Mouse (Mus musculus) mesoderm, embryonic 11.5 days (tissue): ENCODE data around the gene Tuft1.
"Not testable (repeated sequence)": the region's sequence is repeated elsewhere in the genome, so short reads cannot be mapped to it uniquely, and the experiment has no call there.

Experiments used
- DNase-seq: peaks from one replicate; pipeline ENCODE4 v3.0.0-alpha.2; 2012; ENCODE audit warnings: low read depth, low spot score

The Tuft1 gene

DNA sequence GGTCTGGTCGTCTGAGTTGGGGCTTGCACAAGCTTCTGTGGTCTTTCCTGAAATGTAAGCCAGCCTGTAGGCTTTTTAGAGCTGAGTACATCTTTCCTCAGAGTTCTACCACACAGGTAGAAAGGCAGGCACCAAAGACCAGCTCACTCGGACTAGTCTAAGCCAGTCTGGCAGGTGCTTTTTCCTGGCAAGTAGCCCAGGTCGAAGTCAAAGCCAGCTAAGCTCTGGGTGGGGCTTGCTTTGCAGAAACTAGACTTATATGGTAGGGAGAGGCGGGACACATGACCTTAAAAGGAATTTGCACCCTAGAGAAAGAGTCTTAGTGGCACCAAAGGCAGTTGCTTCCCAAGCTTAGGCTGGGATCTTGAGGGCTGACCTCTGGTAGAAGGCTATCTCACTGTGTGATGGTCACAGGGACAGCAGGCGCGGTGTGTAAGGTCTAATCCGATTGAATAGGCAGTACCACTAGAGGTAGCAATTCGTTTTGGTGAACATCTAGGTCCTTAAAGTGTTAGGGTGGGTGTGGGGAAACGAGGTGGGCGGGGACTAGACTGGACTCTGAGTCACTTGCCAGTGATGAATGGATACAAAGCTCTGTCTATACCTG lies 573 bp upstream of the Tuft1 start:
- not testable (repeated sequence) for DNase-seq

- peak; percentile 6 for DNase-seq
Measured at GRCm38 (mm10) chr3:94657852-94658739, 576 bp downstream of the Tuft1 start.

- not testable (repeated sequence) for DNase-seq
Measured at GRCm38 (mm10) chr3:94653967-94654366, 4.7 kb downstream of the Tuft1 start.

DNA sequence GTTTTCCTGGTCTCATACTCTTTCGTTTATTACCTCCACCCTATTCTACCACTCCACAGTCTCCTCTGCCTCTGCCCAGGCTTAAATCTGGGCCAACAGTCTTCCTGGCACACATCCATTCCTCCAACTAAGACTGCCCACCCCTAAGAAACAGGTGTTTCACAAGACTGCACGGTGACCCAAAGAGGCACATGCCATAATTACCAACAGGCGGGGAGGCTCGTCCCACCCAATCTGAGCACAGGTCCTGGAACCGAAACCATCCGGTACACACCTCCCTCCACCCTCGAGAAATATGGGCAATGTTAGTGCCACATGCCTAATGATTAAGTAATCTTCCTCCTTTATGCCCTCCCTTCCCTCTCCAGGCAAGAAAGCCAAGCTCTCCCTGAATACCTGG lies 8.3 kb downstream of the Tuft1 start:
- DNase-seq, result no peak

DNA sequence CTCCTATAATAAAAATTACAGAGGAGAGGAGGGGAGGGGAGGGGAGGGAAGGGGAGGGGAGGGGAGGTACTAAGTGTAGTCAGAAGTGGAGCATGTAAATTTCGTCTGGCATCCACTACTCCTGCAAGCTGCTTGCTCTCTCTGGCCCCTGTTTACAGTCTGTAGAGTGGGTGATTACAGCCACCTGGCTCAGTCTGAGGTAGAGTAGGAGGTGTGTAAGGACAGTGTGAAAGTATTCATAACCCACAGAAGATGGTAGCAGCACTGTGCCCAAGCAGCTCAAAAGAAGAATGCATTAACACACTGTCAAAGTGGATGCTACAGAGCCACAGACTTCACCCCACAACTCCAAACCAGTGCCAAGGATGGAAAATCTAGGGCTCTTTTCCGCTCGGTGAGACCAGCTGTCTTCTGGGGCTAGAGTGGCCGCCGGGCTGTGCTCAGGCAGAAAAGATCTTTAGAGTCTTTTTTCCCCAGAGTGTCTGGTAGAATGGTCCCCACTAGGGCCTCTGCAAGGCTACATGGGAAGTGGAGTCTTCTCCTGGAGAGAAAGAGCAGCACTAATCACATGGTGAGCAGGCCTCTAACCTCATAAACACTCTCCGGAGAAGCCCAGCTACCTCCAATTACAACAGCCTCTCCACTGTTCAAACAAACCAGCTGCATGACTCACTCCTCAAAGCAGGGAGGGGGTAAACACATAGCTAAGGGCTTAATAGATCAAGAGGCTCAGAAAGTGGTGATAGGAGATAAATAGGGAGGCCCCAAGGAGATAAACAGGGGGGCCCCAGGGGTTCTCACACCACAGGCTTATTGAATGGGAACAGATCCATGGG lies 9.7 kb downstream of the Tuft1 start:
- DNase-seq, result peak; percentile 5

DNA sequence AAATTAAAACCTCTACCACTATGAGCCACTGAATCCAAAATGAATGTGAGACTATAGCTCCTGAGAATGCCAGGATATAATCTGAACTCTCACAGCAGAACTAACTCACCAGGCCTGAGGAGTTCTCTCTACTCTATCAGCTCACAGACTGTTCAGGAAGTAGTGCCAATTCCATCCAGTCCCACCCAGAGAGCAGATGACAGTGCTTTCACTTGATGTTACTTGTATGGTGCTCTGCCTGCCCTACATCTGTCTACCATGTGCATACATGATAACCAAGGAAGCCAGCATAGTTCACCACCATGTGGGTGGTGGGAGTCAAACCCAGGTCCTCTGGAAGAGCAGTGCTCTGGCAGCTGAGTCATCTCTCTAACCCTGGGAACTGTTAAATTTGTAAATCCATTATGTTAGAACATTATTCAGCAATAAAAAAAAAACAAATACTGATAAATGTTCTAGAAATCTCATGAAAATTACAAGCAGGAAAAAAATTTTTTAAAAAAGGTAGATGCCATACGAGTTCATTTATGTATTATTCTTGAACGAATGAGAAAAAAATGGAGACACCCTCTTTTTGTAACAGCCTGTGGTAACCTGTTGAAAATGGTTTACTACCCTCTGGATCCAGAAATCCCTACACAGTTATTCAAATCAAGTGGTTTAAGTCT lies 16.0 kb downstream of the Tuft1 start, which contains the start of gene Gm10972:
Gene Gm10972 (plus strand): TSS at position 618 of the 668 bp plus-strand sequence.
- DNase-seq, result not testable (repeated sequence)

DNA sequence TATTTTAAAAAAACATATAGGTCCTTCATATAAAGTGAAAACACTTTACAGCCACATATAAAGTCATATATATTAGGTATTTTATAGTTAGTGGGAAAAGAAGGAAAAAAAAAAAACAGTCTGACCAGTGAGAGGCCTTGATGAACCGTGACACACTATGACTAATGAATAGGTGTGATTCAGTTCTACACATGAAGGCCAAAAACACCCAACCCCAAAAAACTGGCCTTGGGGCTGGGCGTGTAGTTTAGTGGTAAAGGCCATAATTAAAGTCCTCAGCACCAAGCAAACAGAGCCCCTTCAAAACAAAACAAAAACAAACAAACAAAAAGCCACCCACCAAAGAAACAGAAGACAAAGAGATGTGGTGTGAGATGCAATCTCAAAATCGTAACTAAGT lies 28.8 kb downstream of the Tuft1 start:
- no peak for DNase-seq

DNA sequence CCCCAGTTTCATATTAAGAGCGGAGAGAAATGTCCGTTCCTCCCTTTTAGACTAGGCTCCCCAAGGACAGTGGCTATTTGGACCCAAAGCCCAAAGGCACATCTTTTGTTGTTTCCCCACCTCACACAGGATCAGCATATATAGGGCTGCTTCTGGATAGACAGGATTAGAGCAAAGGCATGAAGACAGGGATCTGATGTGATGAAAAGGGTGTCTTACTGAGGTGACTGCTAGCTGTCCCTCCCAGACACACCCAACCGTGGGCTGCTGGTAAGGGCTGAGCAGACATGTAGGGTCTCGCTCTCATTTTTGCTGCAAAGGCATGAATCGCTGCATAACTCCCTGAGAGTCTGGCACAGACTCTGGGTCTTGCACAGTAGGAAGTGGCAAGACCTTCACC lies 30.0 kb downstream of the Tuft1 start:
- DNase-seq, result no peak

DNA sequence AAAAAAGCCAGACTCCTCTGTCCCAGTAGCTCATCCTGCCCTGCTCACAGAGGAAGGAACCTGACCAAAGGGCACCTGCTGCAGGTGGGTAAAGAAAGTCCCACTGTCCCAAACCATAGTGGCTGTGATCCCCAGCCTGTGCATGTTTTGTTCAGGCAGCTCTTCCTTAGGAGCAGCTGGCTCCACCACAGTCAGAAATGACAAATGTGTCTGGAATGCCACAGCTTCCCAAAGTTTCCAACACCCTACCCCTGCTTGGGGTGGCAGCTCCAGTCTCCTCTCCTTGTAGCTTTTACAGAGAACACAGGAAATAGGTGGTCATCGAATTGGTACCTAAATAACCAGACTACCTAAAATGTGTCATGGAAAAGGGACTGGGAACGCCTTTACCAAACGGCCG lies 34.4 kb downstream of the Tuft1 start:
- no peak for DNase-seq

DNA sequence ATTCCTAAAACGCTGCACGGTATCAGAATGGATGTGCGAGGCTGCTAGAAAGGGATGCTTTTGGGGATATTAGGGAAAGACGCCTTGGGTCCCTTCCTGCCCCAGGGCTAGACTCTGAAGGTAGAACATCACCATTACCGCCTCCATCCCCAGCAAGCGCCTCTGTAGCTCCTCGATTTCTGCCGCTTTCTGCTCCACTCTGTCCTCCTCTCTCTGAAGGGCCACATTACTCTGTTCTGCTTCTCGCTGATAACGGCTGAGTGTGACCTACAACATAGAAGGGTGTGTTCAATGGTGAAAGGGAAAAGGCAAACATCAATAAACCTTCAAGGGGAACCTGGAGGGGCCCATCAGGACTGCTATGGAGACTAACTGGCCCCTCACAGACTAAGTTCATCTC lies 36.1 kb downstream of the Tuft1 start:
- no peak for DNase-seq

DNA sequence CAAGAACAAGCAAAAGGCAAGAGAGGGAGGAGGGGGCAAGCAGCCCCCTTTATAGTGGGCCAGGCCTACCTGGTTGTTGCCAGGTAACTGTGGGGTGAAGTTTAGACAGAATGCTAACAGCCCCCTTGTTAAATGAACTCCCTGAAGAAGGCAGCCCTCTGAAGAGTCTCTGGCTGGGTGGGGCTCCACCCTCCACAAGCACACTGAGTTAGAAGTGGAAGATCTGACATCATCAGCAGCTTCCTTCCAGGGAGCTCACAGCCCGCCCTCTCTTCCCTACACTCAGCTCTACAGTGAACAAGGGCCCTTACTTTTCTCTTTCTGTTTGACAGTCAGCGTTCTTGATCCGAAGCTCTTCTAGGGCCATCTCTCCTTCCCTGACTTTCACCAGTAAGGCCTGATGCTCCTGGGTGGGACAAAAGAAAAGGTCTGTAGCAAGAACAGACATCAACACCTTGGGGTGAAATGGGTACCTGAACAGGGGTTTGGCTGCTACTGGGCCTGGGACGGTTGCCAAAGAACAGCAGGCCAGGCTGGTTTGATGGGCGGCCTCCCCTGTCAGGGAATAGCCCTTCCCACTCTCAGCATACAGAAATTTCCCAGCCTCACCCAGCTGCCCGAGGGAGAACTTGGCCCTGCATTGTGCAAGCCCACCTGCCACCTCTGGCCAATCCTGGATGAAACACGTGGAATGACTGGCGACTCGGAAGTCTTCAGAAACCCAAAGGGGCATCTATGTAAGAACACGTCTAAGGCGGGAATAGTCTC lies 36.7 kb downstream of the Tuft1 start:
- DNase-seq, result no peak

DNA sequence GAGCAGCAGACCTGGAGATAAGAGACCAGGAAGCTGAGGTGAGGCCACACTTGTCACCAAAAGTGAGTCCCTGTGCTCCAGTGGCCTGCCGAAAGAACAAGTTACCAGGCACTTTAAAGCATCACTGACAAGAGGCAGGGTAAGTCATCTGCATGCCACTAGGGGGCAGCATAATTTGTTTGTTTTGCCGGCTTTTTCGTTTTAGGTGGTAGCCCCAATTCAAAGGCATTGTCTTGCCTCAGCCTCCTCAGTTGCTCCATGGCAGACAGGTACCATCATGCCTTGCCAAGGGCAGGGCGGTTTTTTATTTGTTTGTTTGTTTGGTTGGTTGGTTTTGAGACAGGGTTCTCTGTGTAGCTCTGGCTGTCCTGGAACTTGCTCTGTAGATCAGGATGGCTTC lies 42.0 kb downstream of the Tuft1 start:
- peak; percentile 12 for DNase-seq

GRCm38 (mm10) chr3:94613258-94613878 lies 45.3 kb downstream of the Tuft1 start:
- no peak for DNase-seq

GRCm38 (mm10) chr3:94612274-94612673 lies 46.4 kb downstream of the Tuft1 start:
- no peak for DNase-seq

- DNase-seq, result no peak
Measured at GRCm38 (mm10) chr3:94611834-94612233, 46.8 kb downstream of the Tuft1 start.

- no peak for DNase-seq
Measured at GRCm38 (mm10) chr3:94611343-94611742, 47.3 kb downstream of the Tuft1 start.

- DNase-seq, result no peak
Measured at GRCm38 (mm10) chr3:94610581-94610980, 48.1 kb downstream of the Tuft1 start.

DNA sequence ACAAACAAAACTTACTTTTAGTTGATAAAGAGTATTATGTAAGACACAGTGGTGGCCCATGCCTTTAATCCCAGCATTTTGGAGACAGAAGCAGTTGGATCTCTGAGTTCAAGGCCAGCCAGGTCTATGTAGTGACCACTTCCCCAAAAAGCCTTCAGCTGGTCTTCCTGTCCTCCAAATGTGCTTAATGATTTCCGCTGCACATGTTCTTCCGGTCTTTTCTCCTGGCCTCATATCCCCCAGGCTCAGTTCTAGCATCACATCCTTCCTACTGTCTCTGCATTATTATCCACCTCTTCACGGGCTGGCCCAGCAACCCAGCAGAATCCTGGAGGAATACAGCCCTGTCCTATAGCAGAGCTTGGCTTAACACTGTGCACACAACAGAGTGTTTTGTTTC lies 49.1 kb downstream of the Tuft1 start:
- DNase-seq, result no peak

DNA sequence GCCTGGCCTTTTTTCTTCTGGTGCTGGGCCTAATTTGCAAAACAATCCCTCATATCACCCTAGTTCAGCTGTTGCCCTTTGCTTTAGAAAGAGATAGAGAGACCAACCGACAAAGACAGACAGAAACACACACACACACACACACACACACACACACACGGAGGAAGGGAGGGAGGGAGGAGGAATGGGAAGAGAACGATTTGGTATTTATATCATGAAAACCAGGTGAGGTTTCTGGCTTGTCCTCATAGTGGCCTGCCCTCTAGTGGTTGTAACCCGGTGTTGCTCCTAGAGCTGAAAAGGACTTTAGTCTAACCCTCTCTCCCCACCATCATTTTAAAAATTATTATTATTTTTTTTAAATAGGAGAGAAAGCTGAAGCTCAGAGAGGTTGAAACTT lies 56.7 kb downstream of the Tuft1 start:
- DNase-seq, result peak; percentile 55

DNA sequence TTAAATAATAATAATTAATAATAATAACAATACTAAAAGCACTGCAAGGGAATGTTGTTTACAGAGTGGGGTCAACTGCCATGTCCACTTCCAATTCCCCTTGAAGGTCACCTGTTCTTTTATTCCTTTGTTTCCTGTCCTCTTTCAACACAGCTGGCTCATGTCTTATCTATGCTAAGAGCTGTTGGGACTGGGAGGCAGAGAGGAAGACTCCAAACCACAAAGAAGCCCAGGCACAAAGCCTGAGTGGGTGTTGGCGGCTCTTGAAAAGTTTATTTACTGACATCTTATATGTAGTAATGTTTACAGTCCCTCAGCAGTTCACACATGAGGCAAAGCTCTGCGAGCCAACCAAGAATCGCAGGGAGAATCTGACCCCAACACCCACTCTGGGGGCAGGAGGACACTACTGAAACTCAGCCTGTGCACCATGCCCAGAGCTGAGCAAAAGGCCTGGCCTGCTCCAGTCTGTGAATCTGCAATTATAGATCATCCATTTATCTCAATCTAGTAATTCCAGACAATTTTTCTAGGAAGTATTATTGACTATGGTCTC lies 61.4 kb downstream of the Tuft1 start:
- DNase-seq, result no peak
